Mouse (Mus musculus) spleen, adult 2 months (tissue): ENCODE measurements at regions not wholly inside any gene's neighbourhood (a gene's known extent, or its start where the extent isn't known, plus 50 kb on each side); places are given as distances from the start of the nearest gene placed in this dataset.

Experiments used
- CTCF ChIP-seq: fragments of 200-500 bp; IDR thresholded peaks from 2 replicates; pipeline ENCODE4 v1.5.1; 2011; ENCODE audit warnings: mild to moderate bottlenecking, inconsistent platforms; ENCODE audit not compliant: insufficient read depth, insufficient read length, insufficient replicate concordance; ENCODE audit errors: extremely low read depth
- POLR2A ChIP-seq: fragments of 200-500 bp; IDR thresholded peaks from 2 replicates; pipeline ENCODE4 v1.6.1; 2011; ENCODE audit warnings: low read depth, low read length, inconsistent platforms

GRCm38 (mm10) chr5:39260721-39261190, 384.1 kb upstream of the Clnk start:
- TF ChIP-seq POLR2A (no peak), CTCF (no peak)
